Mouse (Mus musculus) cerebellum, adult 11-12 months (tissue): ENCODE measurements around the gene Obsl1.

ENCODE experiments used
- DNase-seq: peaks from one replicate; pipeline ENCODE4 v3.0.0; 2022

The Obsl1 gene

GRCm38 (mm10) chr1:75450314-75451005 is 55.8 kb downstream of the Obsl1 start, which contains the start of gene Asic4:
Gene Asic4, plus strand, starts transcription at chr1:75450436.
- no peak for DNase-seq

GRCm38 (mm10) chr1:75449377-75450135 is 56.7 kb downstream of the Obsl1 start:
- no peak for DNase-seq

GRCm38 (mm10) chr1:75448937-75449336 is 57.3 kb downstream of the Obsl1 start:
- DNase-seq: peak; percentile 45

GRCm38 (mm10) chr1:75448052-75448431 is 58.2 kb downstream of the Obsl1 start:
- peak; percentile 46 for DNase-seq

- peak; percentile 43 for DNase-seq
Measured at GRCm38 (mm10) chr1:75447265-75448051, 58.8 kb downstream of the Obsl1 start.

- peak; percentile 64 for DNase-seq
Measured at GRCm38 (mm10) chr1:75446656-75447055, 59.6 kb downstream of the Obsl1 start.

- peak; percentile 89 for DNase-seq
Measured at GRCm38 (mm10) chr1:75445751-75446611, 60.3 kb downstream of the Obsl1 start.

- DNase-seq: peak; percentile 82
Measured at GRCm38 (mm10) chr1:75445141-75445701, 61.0 kb downstream of the Obsl1 start.

GRCm38 (mm10) chr1:75444208-75444607 is 62.0 kb downstream of the Obsl1 start:
- peak; percentile 72 for DNase-seq

- DNase-seq: peak; percentile 87
Measured at GRCm38 (mm10) chr1:75443247-75444024, 62.8 kb downstream of the Obsl1 start.

- DNase-seq: peak; percentile 97
Measured at GRCm38 (mm10) chr1:75442811-75443210, 63.4 kb downstream of the Obsl1 start.

- DNase-seq: peak; percentile 86
Measured at GRCm38 (mm10) chr1:75442171-75442570, 64.1 kb downstream of the Obsl1 start.

- peak; percentile 73 for DNase-seq
Measured at GRCm38 (mm10) chr1:75441471-75441996, 64.7 kb downstream of the Obsl1 start.

GRCm38 (mm10) chr1:75440661-75441060 is 65.6 kb downstream of the Obsl1 start:
- peak; percentile 79 for DNase-seq

- peak; percentile 66 for DNase-seq
Measured at GRCm38 (mm10) chr1:75438782-75439181, 67.5 kb downstream of the Obsl1 start.

GRCm38 (mm10) chr1:75435475-75436328 is 70.5 kb downstream of the Obsl1 start, which contains the start of gene Gmppa:
Gene Gmppa, plus strand, starts transcription at chr1:75435930.
- peak; percentile 78 for DNase-seq
